Mouse (Mus musculus) embryonic facial prominence, embryonic 15.5 days (tissue): Measurements from ENCODE around the gene Mief2. TPM values are rescaled to one million over a fixed set of nuclear protein-coding genes. Genes with fewer than 3 reads are reported as not detected.

Experiments
- ATAC-seq: fragments of 200-750 bp; cut with Nextera tagmentation; 2 replicates; pipeline ENCODE4 v1.8.0; 2017; ENCODE audit warnings: low read depth, moderate TSS enrichment; ENCODE audit not compliant: insufficient number of reproducible peaks, low FRiP score, low TSS enrichment
- H3K27ac ChIP-seq: fragments of 300-500 bp; sonication (generic); replicated peaks from 2 replicates; pipeline ENCODE4 v1.5.1; 2015; ENCODE audit warnings: mild to moderate bottlenecking, inconsistent platforms
- H3K27me3 ChIP-seq: fragments of 300-500 bp; sonication (generic); 2 replicates; pipeline ENCODE4 v1.6.1; 2015; ENCODE audit warnings: inconsistent platforms
- H3K36me3 ChIP-seq: fragments of 300-500 bp; sonication (generic); 2 replicates; pipeline ENCODE4 v1.6.1; 2015; ENCODE audit warnings: mild to moderate bottlenecking, inconsistent platforms
- H3K4me1 ChIP-seq: fragments of 300-500 bp; sonication (generic); 2 replicates; pipeline ENCODE4 v1.6.1; 2015; ENCODE audit warnings: inconsistent platforms
- H3K4me2 ChIP-seq: fragments of 300-500 bp; sonication (generic); replicated peaks from 2 replicates; pipeline ENCODE4 v1.6.1; 2015; ENCODE audit warnings: mild to moderate bottlenecking, inconsistent platforms
- H3K4me3 ChIP-seq: fragments of 300-500 bp; sonication (generic); replicated peaks from 2 replicates; pipeline ENCODE4 v1.5.1; 2015; ENCODE audit warnings: mild to moderate bottlenecking, inconsistent platforms
- H3K9ac ChIP-seq: fragments of 300-500 bp; sonication (generic); 2 replicates; pipeline ENCODE4 v1.6.1; 2015; ENCODE audit warnings: inconsistent platforms
- H3K9me3 ChIP-seq: fragments of 300-500 bp; sonication (generic); replicated peaks from 2 replicates; pipeline ENCODE4 v1.6.1; 2016; ENCODE audit warnings: inconsistent platforms
- WGBS: fragments of 180-500 bp; shearing (Covaris S2); methylation state at CpG from one replicate; pipeline ENCODE4 v1.1.7; 2015; 5-methylcytosine and 5-hydroxymethylcytosine counted together
- polyA plus RNA-seq: library from polyadenylated mRNA; unstranded; fragments of >200 nt; fragmentation: Nextera tagmentation; extraction: Ambion mirVana; gene quantifications from 2 replicates; pipeline ENCODE4 v1.2.1, GENCODE M21; 2015

Mief2 gene
- polyA plus RNA-seq, 1 experiment from 2014 or later = 15.1 TPM

DNA sequence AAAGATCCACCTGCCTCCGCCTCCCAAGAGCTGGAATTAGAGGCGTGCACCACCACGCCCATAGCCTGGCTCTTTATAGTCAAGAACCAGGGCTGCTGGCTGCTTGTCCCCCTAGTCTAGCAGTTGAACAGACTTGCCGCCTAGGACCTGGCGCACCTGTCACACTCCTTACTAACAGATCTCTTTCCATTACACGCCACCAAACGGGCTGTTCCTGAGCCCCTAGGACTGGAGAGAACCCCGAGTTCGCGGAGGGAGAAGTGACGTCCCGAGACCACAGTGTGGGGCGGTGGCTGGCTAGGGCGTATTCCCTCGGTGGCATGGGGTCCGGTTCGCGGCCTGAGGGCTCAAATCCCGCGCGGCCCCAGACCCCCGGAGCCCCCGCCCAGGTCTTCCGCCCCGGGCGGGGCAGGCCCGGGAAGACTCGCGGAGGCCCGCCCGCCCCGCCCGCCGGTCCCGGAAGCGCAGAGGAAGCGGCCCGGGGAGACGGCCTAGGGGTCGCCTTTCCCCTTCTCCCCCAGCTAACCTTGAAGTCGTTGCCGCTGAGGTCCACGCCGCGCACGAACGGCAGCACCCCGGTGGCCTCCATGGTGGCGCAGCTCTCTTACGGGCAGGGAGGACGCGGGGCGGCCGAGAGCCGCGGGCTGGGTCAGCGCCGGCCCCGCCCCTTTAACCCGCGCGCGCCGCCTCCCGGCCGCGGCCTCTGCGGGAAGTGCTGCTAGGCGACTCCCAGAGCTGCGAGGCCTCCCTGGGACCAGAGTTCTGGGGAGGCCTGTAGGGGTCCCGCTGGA, 1.4 kb upstream of the Mief2 start, which contains the start of gene Flii:
TSS of gene Flii (minus strand) at position 663 of the 791 bp plus-strand sequence.
- under 1% methylated on average over 69 of the region's 71 CpGs for WGBS
- ATAC-seq = peak; percentile 75
- peaks cover 48% of the 10 kb centered on the region for H3K36me3 ChIP-seq
- no peaks in the 10 kb centered on the region for H3K9me3 ChIP-seq
- peak within 1 kb of the TSS; percentile 77 for H3K4me2 ChIP-seq
- H3K27me3 ChIP-seq = no peaks in the 10 kb centered on the region
- peak within 1 kb of the TSS; percentile 94 for H3K4me3 ChIP-seq
- H3K4me1 ChIP-seq = peaks cover 30% of the 10 kb centered on the region
- peak within 1 kb of the TSS; percentile 79 for H3K9ac ChIP-seq
- peak within 1 kb of the TSS; percentile 94 for H3K27ac ChIP-seq

DNA sequence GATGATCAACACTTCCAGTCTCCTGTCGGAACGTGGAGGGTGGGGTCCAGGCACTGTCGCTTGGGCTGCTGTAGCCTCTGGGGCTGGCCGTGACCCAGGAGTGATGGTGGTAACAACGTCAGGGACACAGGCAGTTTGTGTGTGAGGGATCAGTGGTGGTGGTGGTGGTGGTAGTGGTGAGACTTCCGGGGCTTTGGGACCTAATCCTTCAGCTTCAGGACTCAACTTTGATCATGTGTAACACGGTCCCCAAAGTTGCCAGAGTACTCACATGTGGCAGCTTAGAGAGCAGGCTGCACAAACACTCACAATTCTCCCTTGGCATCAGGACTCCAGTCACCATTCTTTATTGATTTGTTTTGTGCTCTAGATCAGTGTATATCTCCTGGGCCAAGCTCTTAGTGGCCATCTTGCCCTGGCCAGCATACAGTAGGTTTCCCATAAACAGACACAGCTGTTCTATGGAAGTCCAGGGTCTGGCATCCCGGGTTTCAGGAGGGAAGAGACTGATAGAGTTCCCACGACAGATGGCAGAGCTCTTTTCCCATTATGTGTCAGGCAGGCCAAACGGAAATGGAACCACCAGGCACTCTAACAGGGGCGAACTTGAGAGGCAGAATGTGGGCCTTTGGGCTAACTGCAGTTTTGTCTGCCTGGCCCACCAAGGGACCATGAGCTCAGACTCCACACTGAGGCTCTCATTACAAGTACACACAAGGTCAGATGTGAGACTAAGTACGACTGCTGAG, 632 bp upstream of the Mief2 start:
- H3K27ac ChIP-seq = peak overlapping the region; percentile 94
- no peaks in the 10 kb centered on the region for H3K9me3 ChIP-seq
- H3K36me3 ChIP-seq = peaks cover 42% of the 10 kb centered on the region
- ATAC-seq = peak; percentile 1
- no peaks in the 10 kb centered on the region for H3K27me3 ChIP-seq
- WGBS = 2% methylated on average over 12 of the region's 12 CpGs
- peaks cover 30% of the 10 kb centered on the region for H3K4me1 ChIP-seq
- H3K4me2 ChIP-seq = peak overlapping the region; percentile 77
- peak overlapping the region; percentile 94 for H3K4me3 ChIP-seq
- peak overlapping the region; percentile 79 for H3K9ac ChIP-seq

DNA sequence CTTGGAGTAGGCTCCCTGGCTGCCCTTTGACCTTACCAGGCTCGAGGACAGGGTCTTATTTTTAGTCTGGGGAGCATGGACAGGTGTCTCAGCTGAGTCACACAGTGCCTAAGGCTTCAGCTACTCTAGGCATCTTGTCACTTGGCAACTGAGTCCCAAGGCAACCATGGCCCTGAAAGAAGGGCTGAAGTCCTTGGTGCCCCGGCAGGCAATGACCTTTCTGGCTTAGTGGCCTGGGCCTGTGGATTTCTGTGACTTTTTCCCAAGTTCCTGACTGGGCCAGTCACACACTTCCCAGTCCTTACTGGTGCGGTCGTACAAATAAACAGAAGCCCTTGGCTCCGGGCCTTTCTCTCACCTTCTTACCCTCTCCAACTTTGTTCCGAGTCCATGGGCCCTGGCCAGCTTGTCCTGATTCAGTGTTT, 1.0 kb downstream of the Mief2 start:
- Histone ChIP-seq H3K36me3 (peaks cover 33% of the 10 kb centered on the region), H3K27ac (no peak overlapping the region), H3K27me3 (no peaks in the 10 kb centered on the region), H3K4me3 (peak overlapping the region; percentile 94), H3K9me3 (no peaks in the 10 kb centered on the region), H3K9ac (no peak overlapping the region), H3K4me1 (peaks cover 30% of the 10 kb centered on the region), H3K4me2 (peak overlapping the region; percentile 77)
- WGBS = 74% methylated on average over 6 of the region's 6 CpGs
- ATAC-seq = no peak

DNA sequence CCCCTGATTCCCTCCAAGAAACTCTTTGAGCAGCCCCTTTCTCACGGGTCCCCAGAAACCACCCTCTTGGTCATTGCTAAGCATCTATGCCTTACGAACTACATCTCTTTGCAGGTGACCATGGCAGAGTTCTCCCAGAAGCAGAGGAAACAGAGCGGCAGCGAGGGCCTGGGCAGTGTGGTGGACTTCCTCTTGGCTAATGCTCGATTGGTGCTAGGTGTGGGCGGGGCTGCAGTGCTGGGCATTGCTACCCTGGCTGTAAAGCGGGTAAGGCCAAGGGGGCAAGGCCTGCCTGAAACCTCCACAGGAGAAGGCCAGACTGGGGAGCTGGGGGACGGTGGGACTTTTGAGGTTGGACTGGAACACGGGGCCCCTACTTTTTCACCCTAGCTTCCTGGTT, 2.0 kb downstream of the Mief2 start:
- H3K27me3 ChIP-seq = no peaks in the 10 kb centered on the region

DNA sequence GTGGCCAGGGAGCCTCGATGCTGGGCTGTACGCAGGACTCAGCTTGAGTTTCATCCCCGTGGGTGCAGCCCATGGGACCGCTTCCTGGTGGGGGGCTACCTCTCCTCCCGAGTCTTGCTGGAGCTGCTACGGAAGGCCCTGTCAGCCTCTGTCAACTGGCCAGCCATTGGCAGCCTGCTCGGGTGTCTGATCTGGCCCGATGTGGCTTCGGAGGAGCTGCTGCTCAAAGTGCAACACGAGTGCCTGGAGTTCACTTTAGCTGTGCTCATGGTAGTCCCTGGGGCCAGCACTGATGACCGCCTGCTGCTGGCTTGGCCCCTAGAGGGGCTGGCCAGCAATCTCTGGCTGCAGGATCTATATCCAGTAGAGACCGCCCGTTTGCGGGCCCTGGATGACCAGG, 3.1 kb downstream of the Mief2 start:
- no peak for ATAC-seq
- H3K9me3 ChIP-seq = no peaks in the 10 kb centered on the region
- WGBS = 85% methylated on average over 14 of the region's 14 CpGs
- H3K27me3 ChIP-seq = no peaks in the 10 kb centered on the region
- no peak overlapping the region for H3K27ac ChIP-seq
- peaks cover 24% of the 10 kb centered on the region for H3K4me1 ChIP-seq
- H3K4me2 ChIP-seq = no peak overlapping the region
- no peak overlapping the region for H3K4me3 ChIP-seq
- no peak overlapping the region for H3K9ac ChIP-seq
- H3K36me3 ChIP-seq = peaks cover 29% of the 10 kb centered on the region

More for the DNA sequence above, 2.0 kb downstream of the Mief2 start:
- H3K36me3 ChIP-seq = peaks cover 24% of the 10 kb centered on the region
- no peaks in the 10 kb centered on the region for H3K9me3 ChIP-seq
- ATAC-seq = no peak
- peaks cover 30% of the 10 kb centered on the region for H3K4me1 ChIP-seq
- H3K27ac ChIP-seq = no peak overlapping the region
- H3K4me2 ChIP-seq = no peak overlapping the region
- H3K9ac ChIP-seq = no peak overlapping the region
- no peak overlapping the region for H3K4me3 ChIP-seq
- 84% methylated on average over 9 of the region's 9 CpGs for WGBS

DNA sequence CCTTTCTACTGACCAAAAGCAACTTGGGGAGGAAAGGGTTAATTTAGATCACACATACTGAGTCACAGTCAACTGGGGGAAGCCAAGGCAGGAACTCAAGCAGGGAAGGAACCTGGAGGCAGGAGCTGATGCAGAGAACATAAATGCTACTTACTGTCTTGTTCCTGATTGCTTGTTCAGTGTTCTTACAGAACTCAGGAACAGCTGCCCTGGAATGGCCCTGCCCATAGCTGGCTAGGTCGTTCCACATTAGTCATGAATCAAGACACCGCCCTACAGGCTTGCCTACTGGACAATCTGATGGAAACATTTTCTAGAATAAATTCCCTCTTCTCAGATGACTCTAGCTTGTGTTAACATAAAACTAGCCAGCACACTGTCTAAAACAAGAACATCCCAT, 6.0 kb downstream of the Mief2 start:
- H3K27me3 ChIP-seq = no peaks in the 10 kb centered on the region
- peaks cover 37% of the 10 kb centered on the region for H3K36me3 ChIP-seq
- 72% methylated on average over 2 of the region's 2 CpGs for WGBS
- no peak overlapping the region for H3K4me2 ChIP-seq
- no peak overlapping the region for H3K9ac ChIP-seq
- no peak overlapping the region for H3K27ac ChIP-seq
- H3K4me3 ChIP-seq = no peak overlapping the region
- H3K9me3 ChIP-seq = no peaks in the 10 kb centered on the region
- peaks cover 5% of the 10 kb centered on the region for H3K4me1 ChIP-seq
- no peak for ATAC-seq

DNA sequence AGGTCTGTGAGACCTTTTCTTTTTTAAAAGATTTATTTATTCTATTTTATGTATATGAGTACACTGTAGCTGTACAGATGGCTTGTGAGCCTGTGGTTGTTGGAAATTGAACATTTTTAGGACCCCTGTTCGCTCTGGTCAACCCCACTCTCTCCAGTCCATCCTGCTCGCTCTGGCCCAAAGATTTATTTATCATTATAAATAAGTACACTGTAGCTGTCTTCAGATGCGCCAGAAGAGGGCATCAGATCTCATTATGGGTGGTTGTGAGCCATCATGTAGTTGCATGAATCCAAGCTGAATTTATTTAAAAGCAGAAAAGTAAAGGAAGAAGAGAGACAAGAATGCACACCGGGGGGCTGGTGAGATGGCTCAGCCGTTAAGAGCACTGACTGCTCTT, 7.0 kb downstream of the Mief2 start:
- no peak overlapping the region for H3K27ac ChIP-seq
- no peaks in the 10 kb centered on the region for H3K9me3 ChIP-seq
- no peaks in the 10 kb centered on the region for H3K4me1 ChIP-seq
- no peaks in the 10 kb centered on the region for H3K27me3 ChIP-seq
- ATAC-seq = no peak
- H3K4me3 ChIP-seq = no peak overlapping the region
- peaks cover 44% of the 10 kb centered on the region for H3K36me3 ChIP-seq
- no peak overlapping the region for H3K9ac ChIP-seq
- WGBS = 77% methylated on average over 5 of the region's 5 CpGs
- no peak overlapping the region for H3K4me2 ChIP-seq

DNA sequence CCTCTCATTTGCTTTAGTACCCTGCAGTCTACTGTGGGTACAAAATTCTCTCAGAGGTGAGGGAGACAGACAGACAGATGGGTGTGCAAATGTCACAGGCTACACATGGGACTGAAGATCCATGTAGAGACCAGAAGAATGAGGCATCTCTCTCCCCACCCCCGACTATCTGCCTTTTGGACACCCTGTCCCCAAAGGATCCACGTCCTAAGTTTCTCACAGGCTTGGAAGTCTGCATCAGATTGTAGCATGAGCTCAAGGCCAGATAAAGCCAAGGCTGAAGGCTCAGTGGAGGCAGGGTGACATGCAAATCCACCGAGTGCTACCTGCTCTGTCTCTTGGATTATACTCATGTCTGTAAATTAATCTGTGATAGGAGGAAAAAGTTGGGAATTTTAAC, 8.3 kb downstream of the Mief2 start:
- H3K4me1 ChIP-seq = no peaks in the 10 kb centered on the region
- H3K27me3 ChIP-seq = no peaks in the 10 kb centered on the region
- no peak overlapping the region for H3K9ac ChIP-seq
- no peak for ATAC-seq
- H3K27ac ChIP-seq = no peak overlapping the region
- H3K4me3 ChIP-seq = no peak overlapping the region
- peaks cover 46% of the 10 kb centered on the region for H3K36me3 ChIP-seq
- no peaks in the 10 kb centered on the region for H3K9me3 ChIP-seq
- 84% methylated on average over 3 of the region's 3 CpGs for WGBS
- no peak overlapping the region for H3K4me2 ChIP-seq

DNA sequence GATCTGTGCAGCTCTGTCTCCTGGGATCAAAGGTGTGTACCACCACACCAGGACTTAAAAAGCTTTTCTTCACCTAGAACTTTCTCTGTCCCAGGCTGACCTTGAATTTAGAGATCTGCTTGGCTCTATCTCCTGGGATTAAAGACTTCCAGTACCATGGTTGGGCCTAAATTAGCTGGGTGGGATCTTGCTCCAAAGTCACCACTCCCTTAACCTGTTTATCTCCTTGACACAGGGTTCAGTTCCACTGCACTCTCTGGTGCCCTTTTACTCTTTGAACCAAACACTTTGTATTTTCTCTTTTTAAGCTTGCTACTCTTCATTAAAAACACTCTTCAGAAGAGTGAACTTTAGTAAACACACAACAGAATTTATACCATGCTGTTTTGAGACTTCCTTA, 9.3 kb downstream of the Mief2 start:
- Histone ChIP-seq H3K4me3 (no peak overlapping the region), H3K36me3 (peaks cover 51% of the 10 kb centered on the region), H3K4me1 (no peaks in the 10 kb centered on the region), H3K27me3 (no peaks in the 10 kb centered on the region), H3K27ac (no peak overlapping the region), H3K9ac (no peak overlapping the region), H3K4me2 (no peak overlapping the region), H3K9me3 (no peaks in the 10 kb centered on the region)
- ATAC-seq = no peak

DNA sequence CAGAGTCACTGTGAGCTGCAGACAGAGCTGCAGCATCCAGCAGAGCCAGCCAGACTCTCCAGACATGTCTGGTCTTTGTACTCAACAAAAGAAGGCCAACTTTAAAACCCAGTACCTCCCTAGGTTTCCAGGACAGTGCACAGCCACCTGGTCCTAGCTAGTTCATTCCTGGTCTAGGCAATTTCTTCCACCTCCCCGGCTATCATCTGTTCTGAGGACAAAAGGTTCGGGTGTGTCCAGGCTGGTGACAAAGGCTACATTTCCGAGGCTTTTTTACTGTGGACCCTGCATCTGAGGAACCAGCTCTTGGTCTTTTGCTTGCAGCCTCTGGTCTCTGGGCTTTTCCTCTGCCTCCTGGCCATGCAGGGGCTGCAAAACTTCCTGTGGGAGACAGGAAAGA, 12.1 kb downstream of the Mief2 start:
- Histone ChIP-seq H3K9ac (no peak overlapping the region), H3K36me3 (peaks cover 66% of the 10 kb centered on the region), H3K4me2 (no peak overlapping the region), H3K9me3 (no peaks in the 10 kb centered on the region), H3K4me3 (no peak overlapping the region), H3K27ac (no peak overlapping the region), H3K27me3 (no peaks in the 10 kb centered on the region), H3K4me1 (no peaks in the 10 kb centered on the region)
- no peak for ATAC-seq
- WGBS = 76% methylated on average over 3 of the region's 3 CpGs

DNA sequence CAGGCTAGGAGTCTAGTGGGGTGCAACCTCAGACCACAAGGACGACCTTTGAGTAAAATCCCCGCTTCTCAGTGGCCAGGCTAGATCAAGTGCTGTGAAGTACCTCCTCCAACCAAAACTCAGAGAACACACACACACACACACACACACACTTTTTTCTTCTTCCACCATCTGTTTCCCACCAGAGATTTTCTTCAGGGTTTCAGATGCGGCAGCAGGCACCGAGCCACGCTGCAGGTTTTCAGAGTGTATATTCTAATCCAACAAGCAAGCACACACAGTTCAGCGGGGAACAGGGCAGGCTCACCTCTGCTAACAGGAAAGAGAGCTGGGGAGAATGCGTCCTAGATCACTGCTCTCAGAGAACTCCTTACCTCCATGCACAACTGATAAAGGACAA, 27.4 kb downstream of the Mief2 start:
- no peak overlapping the region for H3K4me2 ChIP-seq
- no peak overlapping the region for H3K9ac ChIP-seq
- no peak for ATAC-seq
- H3K36me3 ChIP-seq = peaks cover 78% of the 10 kb centered on the region
- H3K4me3 ChIP-seq = no peak overlapping the region
- no peaks in the 10 kb centered on the region for H3K4me1 ChIP-seq
- no peaks in the 10 kb centered on the region for H3K27me3 ChIP-seq
- H3K9me3 ChIP-seq = no peaks in the 10 kb centered on the region
- H3K27ac ChIP-seq = no peak overlapping the region
- WGBS = 94% methylated on average over 7 of the region's 7 CpGs
